Mouse (Mus musculus): ENCODE data around the gene Pbx4. TPM values are rescaled to one million over a fixed set of nuclear protein-coding genes. Genes with fewer than 3 reads are reported as not detected.

The Pbx4 gene
- total RNA-seq, 1 experiment from 2014 or later: 9.8 TPM

DNA sequence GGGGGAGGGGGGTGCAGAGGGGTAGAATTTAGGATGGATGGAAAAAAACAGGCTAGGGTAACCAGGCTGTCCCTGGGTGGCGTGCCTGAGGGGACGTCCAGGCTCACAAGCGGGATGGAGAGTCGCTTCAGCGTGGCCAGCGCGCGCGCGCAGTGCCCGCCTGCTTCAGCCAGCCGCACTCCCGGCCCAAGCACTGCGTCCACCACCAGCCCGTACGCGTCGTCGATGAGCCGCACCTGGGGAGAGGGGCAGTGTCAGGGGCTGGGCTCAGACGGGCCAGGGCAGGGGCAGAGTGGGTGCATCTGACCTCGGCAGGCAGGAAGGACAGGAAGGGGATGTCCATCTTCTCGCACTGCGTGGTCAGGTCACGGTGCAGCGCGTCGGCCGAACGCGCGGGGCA lies 56.6 kb downstream of the Pbx4 start:
- no peak for ATAC-seq (ENCODE audit: extremely low read depth, insufficient number of reproducible peaks, low FRiP score, poor library complexity, severe bottlenecking)

GRCm38 (mm10) chr8:69890813-69891241 lies 58.5 kb downstream of the Pbx4 start:
- ATAC-seq (ENCODE audit: extremely low read depth, insufficient number of reproducible peaks, low FRiP score, poor library complexity, severe bottlenecking): no peak

GRCm38 (mm10) chr8:69893863-69894262 lies 61.6 kb downstream of the Pbx4 start:
- ATAC-seq (ENCODE audit: extremely low read depth, insufficient number of reproducible peaks, low FRiP score, poor library complexity, severe bottlenecking): no peak

DNA sequence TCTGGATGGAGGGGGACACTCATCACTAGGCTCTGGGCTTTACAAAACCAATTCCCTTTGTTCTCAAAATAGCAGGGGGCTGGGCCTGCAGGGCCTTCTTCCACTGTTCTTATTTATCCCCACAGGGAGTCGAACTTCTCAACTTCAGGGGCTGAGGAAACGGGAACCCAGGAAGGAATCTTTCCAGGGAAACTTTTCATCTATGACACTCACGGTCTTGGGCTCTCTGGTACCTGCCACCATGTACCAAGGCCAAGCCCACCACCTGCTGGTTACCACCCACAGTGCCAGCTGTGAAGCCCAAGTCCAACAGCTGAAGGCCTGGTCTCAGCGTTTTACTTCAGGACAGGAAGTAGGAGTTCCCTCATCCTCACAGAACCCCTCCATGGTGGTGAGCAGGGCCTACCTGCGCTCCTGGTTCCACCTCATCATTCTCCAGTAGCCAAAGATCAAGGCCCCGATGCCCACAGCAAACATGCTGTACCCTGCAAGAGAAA lies 62.6 kb downstream of the Pbx4 start:
- ATAC-seq (ENCODE audit: extremely low read depth, insufficient number of reproducible peaks, low FRiP score, poor library complexity, severe bottlenecking): no peak

DNA sequence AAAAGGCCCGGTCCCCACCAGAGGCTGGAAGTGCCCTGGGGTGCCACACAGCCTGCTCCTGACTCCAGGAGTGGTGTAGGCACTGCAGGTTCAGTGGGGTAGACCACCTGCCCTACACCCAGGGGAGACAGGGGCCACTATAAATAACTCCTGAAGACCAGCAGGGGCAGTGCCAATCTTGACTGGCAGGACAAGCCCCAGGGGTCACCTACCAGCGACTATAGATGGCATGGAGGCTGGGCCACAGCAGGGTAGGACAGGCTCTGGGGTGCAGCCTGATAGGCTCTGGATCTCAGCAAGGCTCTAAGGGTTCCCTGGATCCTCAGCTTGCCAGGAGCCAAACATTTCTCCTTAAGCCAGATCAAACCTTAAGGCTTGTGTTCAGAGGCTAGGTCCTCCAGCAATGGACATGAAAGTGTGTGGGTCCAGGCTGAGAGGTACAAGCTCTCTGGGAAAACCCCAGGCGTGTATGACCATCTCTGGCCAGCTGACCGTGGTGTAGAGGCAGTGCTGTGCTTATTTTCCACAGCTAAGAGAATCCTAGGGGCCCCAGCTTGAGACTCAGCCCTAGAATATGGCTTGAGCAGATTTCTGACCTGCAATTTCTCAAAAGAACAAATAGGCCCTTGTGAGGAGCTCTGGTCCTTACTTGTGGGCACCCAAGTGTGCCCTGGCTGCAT lies 63.6 kb downstream of the Pbx4 start:
- no peak for ATAC-seq (ENCODE audit: extremely low read depth, insufficient number of reproducible peaks, low FRiP score, poor library complexity, severe bottlenecking)

- ATAC-seq (ENCODE audit: extremely low read depth, insufficient number of reproducible peaks, low FRiP score, poor library complexity, severe bottlenecking): no peak
Observed at GRCm38 (mm10) chr8:69897857-69898256, 65.6 kb downstream of the Pbx4 start.

DNA sequence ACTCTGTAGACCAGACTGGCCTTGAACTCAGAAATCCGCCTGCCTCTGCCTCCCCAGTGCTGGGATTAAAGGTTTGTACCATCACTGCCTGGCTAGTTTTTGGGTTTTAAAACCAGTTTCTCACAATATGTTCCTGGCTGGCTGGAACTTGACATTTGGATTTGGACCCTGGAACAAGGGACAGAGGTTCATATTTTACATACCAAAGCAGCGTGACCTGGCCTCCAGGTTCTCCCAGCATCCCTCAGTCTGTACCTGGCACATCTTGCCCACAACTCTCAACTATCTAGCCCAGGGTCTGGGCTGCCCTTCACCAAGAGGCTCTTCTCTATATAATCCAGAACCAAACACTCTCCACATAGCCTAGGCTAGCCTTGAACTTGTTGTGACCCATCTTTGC lies 67.6 kb downstream of the Pbx4 start:
- no peak for ATAC-seq (ENCODE audit: extremely low read depth, insufficient number of reproducible peaks, low FRiP score, poor library complexity, severe bottlenecking)

DNA sequence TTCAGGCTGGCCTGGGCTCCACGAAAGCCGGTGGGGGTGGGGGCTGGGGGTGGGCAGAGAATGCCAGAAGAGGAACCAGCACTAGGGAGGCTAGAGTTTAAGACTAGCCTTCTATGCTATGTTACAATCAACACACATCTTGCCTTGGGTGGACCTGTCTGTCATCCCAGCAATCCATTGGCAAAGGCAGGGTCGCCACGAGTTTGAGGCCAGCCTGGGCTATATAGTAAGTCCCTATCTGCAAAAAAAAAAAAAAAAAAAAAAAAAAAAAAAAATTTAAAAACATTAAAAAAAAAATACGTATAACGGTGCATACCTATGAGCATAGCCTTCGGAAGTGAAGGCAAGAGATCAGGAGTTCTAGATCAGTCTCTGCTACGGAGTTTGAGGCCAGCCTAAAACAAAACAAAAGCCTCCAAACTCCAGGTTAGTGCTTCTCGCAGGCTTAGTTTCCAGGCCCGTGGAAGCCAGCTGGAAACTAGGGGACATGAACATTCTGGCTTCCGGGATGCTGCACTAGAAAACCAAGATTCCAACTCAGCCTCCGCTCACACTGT lies 68.7 kb downstream of the Pbx4 start:
- no peak for ATAC-seq (ENCODE audit: extremely low read depth, insufficient number of reproducible peaks, low FRiP score, poor library complexity, severe bottlenecking)

DNA sequence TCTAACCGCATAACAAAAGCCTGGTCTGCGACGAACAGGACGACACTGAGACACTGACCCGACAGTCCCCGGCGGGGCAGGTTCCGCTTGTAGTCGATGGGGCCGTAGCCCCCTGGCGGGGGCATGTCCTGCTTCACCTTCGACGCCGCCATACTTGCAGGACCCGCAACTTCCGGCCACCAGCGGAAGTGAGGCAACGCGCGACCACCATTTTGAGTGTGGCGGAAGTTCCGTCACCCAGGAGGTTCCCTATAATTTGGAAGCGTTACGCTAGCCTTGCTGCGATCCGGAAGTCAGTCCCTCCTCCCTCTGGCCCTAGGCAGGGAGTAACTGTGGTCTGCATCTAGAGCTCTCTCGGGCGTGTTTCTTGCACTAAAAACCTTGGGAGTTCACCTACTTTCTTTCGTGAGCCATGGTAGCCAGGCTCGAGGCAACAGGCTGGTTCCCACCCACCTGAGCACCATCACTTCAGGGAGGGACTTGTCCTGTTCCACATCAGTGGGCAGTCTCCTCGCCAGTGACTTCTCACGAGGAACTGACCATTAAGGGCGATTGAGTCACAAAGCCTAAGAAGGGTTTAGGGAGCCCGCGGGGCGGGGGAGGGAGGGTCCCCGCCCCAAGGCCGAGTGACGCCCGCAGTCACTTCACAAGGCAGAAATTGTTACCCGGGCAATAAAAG lies 69.3 kb downstream of the Pbx4 start:
- peak; percentile 84 for ATAC-seq (ENCODE audit: extremely low read depth, insufficient number of reproducible peaks, low FRiP score, poor library complexity, severe bottlenecking)

GRCm38 (mm10) chr8:69902163-69903062 lies 70.1 kb downstream of the Pbx4 start, which contains the start of the genes Tssk6, Ndufa13 and Yjefn3:
Tssk6 (plus strand) TSS chr8:69902184.
Ndufa13 (minus strand) TSS chr8:69902558.
Yjefn3 (minus strand) TSS chr8:69902712.
- ATAC-seq (ENCODE audit: extremely low read depth, insufficient number of reproducible peaks, low FRiP score, poor library complexity, severe bottlenecking): peak; percentile 7; the same call in 1 of the 2 replicates

DNA sequence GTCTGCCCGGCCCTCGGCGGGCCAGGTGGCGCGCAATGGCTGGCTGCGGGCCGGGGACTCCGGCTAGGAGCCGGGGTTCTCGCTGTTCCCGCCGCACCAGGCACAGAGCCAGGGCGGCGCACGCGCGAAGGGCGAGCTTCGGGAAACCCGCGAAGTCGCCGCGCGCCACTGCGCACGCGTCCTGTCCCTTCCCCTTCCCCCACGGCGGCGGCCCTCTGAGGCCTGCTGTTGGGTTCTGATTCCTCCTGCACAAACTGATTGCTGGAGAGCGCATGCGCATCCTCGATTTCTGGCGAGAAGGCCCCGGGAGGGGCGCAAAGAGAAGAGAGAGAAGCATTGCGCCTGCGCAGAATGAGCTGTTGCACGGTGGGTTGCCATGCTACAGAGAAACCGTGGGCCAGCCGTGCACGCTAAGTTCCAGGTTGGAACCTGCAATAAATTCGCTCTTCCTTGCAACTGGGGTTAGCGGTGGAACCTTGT lies 70.8 kb downstream of the Pbx4 start:
- peak; percentile 45 for ATAC-seq (ENCODE audit: extremely low read depth, insufficient number of reproducible peaks, low FRiP score, poor library complexity, severe bottlenecking)

DNA sequence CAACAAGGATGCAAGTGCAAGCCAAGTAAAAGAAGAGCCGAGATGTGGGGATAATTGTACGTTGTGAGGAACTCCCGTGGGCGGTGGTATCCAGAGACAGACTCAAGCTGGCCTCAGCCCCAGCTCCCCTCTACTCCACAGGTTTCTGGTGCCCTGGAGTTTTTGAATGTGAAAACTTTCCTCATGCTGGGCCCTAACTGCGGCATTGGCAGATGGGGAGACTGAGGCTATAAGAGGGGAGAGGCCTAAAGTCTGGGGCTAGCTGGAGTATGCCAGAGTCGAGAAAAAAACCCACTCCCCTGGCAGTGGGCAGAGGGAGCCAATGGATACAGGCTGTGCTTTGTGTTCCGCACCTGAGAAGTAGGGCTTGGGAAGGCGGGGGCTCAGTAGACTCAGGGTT lies 71.8 kb downstream of the Pbx4 start:
- ATAC-seq (ENCODE audit: extremely low read depth, insufficient number of reproducible peaks, low FRiP score, poor library complexity, severe bottlenecking): no peak

GRCm38 (mm10) chr8:69906260-69906659 lies 74.0 kb downstream of the Pbx4 start:
- no peak for ATAC-seq (ENCODE audit: extremely low read depth, insufficient number of reproducible peaks, low FRiP score, poor library complexity, severe bottlenecking)

GRCm38 (mm10) chr8:69907106-69907505 lies 74.8 kb downstream of the Pbx4 start:
- no peak for ATAC-seq (ENCODE audit: extremely low read depth, insufficient number of reproducible peaks, low FRiP score, poor library complexity, severe bottlenecking)

GRCm38 (mm10) chr8:69911917-69912316 lies 79.6 kb downstream of the Pbx4 start:
- ATAC-seq (ENCODE audit: extremely low read depth, insufficient number of reproducible peaks, low FRiP score, poor library complexity, severe bottlenecking): no peak

GRCm38 (mm10) chr8:69912478-69913074 lies 80.3 kb downstream of the Pbx4 start:
- ATAC-seq (ENCODE audit: extremely low read depth, insufficient number of reproducible peaks, low FRiP score, poor library complexity, severe bottlenecking): no peak

- ATAC-seq (ENCODE audit: extremely low read depth, insufficient number of reproducible peaks, low FRiP score, poor library complexity, severe bottlenecking): no peak
Observed at GRCm38 (mm10) chr8:69914526-69914925, 82.2 kb downstream of the Pbx4 start.

DNA sequence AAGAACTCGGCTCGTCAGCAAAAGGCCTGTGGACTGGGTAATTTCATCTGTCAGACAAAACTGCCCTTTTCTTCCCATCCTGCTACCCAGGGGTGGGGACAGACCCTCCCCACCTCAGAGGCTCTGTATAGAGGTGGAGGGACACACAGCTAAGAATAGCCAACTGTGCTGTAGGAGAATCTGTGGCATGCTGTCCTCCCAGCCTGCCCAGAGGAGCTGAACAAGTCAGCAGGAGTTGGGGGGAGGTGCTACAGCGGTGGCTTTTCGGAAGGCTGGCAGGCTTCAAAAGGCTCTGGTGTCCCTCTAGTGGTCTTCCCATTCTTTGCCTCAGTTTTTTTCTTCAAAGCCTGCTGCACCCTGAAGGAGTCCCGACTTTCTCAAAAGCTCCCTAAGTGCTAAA lies 83.5 kb downstream of the Pbx4 start:
- ATAC-seq (ENCODE audit: extremely low read depth, insufficient number of reproducible peaks, low FRiP score, poor library complexity, severe bottlenecking): no peak

Data from neutrophil, adult 5-6 weeks (primary cell).